Comparison of ENCODE assay signal across 10 mouse cellular contexts in genomic region chr8:100850822-100851437, GRCm38 (mm10).
DNase-seq lines count a peak whose midpoint lies in the region; ATAC-seq and TF ChIP-seq lines count a peak whose summit lies in the region.
"Had no signal": no experiment of that assay in that cellular context is flagged by ENCODE, and none has a peak within 500 bp of the region (broad histone marks: within the 10 kb centered on the region; RNA-seq: fewer than 3 reads in every experiment).

No protein-coding gene starts in this region.

- peak; percentile 59 for TF ChIP-seq CTCF in heart, adult 2 months (IDR thresholded peaks at IDR 0.05)
- peak; percentile 68 for TF ChIP-seq CTCF in cortical plate, adult 2 months (IDR thresholded peaks at IDR 0.05; ENCODE audit: extremely low read depth, insufficient read depth, low read length)

- no peaks in the 10 kb centered on the region for H3K4me1 ChIP-seq in heart, adult 2 months (ENCODE audit: control insufficient read depth, insufficient read depth, low read length)
- no peaks in the 10 kb centered on the region for H3K4me1 ChIP-seq in heart, embryonic 12.5 days (replicated peaks)
- no peaks in the 10 kb centered on the region for H3K4me1 ChIP-seq in ES-E14 (ENCODE audit: control insufficient read depth in 2 of 2, insufficient read depth in 2 of 2, low read length in 2 of 2, poor library complexity in 1 of 2)
- H3K4me1 ChIP-seq in cortical plate, adult 2 months (ENCODE audit: control insufficient read depth, insufficient read depth, low read length) = no peaks in the 10 kb centered on the region
- H3K4me1 ChIP-seq in hindbrain, embryonic 12.5 days = no peaks in the 10 kb centered on the region
- H3K4me1 ChIP-seq: limb, embryonic 12.5 days; stomach, embryonic 15.5 days had no signal

- TF ChIP-seq EP300 in heart, adult 2 months (IDR thresholded peaks at IDR 0.05; ENCODE audit: insufficient read depth, low read depth, low read length) = no peak

- no peaks in the 10 kb centered on the region for H3K36me3 ChIP-seq in heart, adult 2 months (ENCODE audit: control insufficient read depth, insufficient read depth, low read length)
- no peaks in the 10 kb centered on the region for H3K36me3 ChIP-seq in heart, embryonic 12.5 days
- no peaks in the 10 kb centered on the region for H3K36me3 ChIP-seq in ES-E14 (ENCODE audit: control insufficient read depth, insufficient read depth, low read length, poor library complexity, severe bottlenecking)
- H3K36me3 ChIP-seq in hindbrain, embryonic 12.5 days = no peaks in the 10 kb centered on the region
- H3K36me3 ChIP-seq: limb, embryonic 12.5 days; stomach, embryonic 15.5 days had no signal

- H3K27me3 ChIP-seq in heart, adult 2 months (ENCODE audit: control insufficient read depth, insufficient read depth, low read length) = no peaks in the 10 kb centered on the region
- no peaks in the 10 kb centered on the region for H3K27me3 ChIP-seq in heart, embryonic 12.5 days (replicated peaks)
- H3K27me3 ChIP-seq in hindbrain, embryonic 12.5 days = no peaks in the 10 kb centered on the region
- H3K27me3 ChIP-seq: limb, embryonic 12.5 days; stomach, embryonic 15.5 days had no signal

- H3K27ac ChIP-seq in heart, adult 2 months = no peak overlapping the region
- H3K27ac ChIP-seq in heart, embryonic 12.5 days (ENCODE audit: poor library complexity, severe bottlenecking) = no peak overlapping the region
- H3K27ac ChIP-seq in ES-E14 (ENCODE audit: insufficient read depth, low read depth, low read length, poor library complexity, severe bottlenecking) = no peak overlapping the region
- H3K27ac ChIP-seq in cortical plate, adult 2 months (ENCODE audit: insufficient read depth, low read length) = no peak overlapping the region
- no peak overlapping the region for H3K27ac ChIP-seq in hindbrain, embryonic 12.5 days
- H3K27ac ChIP-seq: limb, embryonic 12.5 days; stomach, embryonic 15.5 days had no signal

- intact Hi-C loops in heart, adult 2 months (cut with DNase I) = no loop called here
- intact Hi-C loops in left cerebral cortex, postnatal 36 days (cut with DNase I) = no loop called here
- intact Hi-C loops in heart, postnatal 36 days (cut with DNase I) = no loop called here

- H3K79me2 ChIP-seq in heart, adult 2 months (replicated peaks; ENCODE audit: control insufficient read depth, insufficient read depth, low read length) = no peaks in the 10 kb centered on the region

- no peak for TF ChIP-seq POLR2A in heart, adult 2 months (IDR thresholded peaks at IDR 0.05; ENCODE audit: insufficient read depth, low read depth, low read length)
- no peak for TF ChIP-seq POLR2A in cortical plate, adult 2 months (IDR thresholded peaks at IDR 0.05; ENCODE audit: extremely low read depth, insufficient read depth, low read length)

- in situ Hi-C loops in ES-E14 (cut with MboI; ENCODE audit: low sequenced_read_pairs in 2 of 2, unreplicated experiment in 2 of 2) = no loop called here

- no peaks in the 10 kb centered on the region for H3K9me3 ChIP-seq in heart, embryonic 12.5 days (replicated peaks)
- no peaks in the 10 kb centered on the region for H3K9me3 ChIP-seq in ES-E14 (ENCODE audit: control insufficient read depth, insufficient read depth, low read depth, low read length)
- no peaks in the 10 kb centered on the region for H3K9me3 ChIP-seq in hindbrain, embryonic 12.5 days (replicated peaks)
- H3K9me3 ChIP-seq: limb, embryonic 12.5 days; stomach, embryonic 15.5 days had no signal

- WGBS in heart, adult 2 months = 49% methylated on average over 2 of the region's 2 CpGs
- WGBS in heart, embryonic 12.5 days = 41% methylated on average over 2 of the region's 2 CpGs
- WGBS in hindbrain, embryonic 12.5 days = 51% methylated on average over 2 of the region's 2 CpGs

- H3K4me3 ChIP-seq in heart, adult 2 months = no peak overlapping the region
- no peak overlapping the region for H3K4me3 ChIP-seq in heart, embryonic 12.5 days
- H3K4me3 ChIP-seq in ES-E14 (ENCODE audit: insufficient read depth in 1 of 2, low read depth in 1 of 2, low read length in 2 of 2, poor library complexity in 1 of 2, severe bottlenecking in 1 of 2) = no peak overlapping the region
- no peak overlapping the region for H3K4me3 ChIP-seq in cortical plate, adult 2 months (ENCODE audit: insufficient read depth, low read length)
- H3K4me3 ChIP-seq in hindbrain, embryonic 12.5 days = no peak overlapping the region
- H3K4me3 ChIP-seq: limb, embryonic 12.5 days; stomach, embryonic 15.5 days had no signal

- no peak overlapping the region for H3K9ac ChIP-seq in heart, adult 2 months (ENCODE audit: low read depth, low read length)
- H3K9ac ChIP-seq in heart, embryonic 12.5 days = no peak overlapping the region
- H3K9ac ChIP-seq in ES-E14 (ENCODE audit: insufficient read depth, low read depth, low read length, poor library complexity, severe bottlenecking) = no peak overlapping the region
- H3K9ac ChIP-seq in hindbrain, embryonic 12.5 days = no peak overlapping the region
- H3K9ac ChIP-seq: limb, embryonic 12.5 days; stomach, embryonic 15.5 days had no signal

- H3K4me2 ChIP-seq in heart, embryonic 12.5 days = no peak overlapping the region
- H3K4me2 ChIP-seq in hindbrain, embryonic 12.5 days (replicated peaks) = no peak overlapping the region
- H3K4me2 ChIP-seq: limb, embryonic 12.5 days; stomach, embryonic 15.5 days had no signal

- DNase-seq in heart, adult 2 months = no peak
- DNase-seq in ES-E14 (ENCODE audit: low read depth, low spot score) = peak; percentile 49
- DNase-seq in left cerebral cortex, postnatal 36 days (ENCODE audit: low spot score in 2 of 2) = peak; percentile 34 to 59
- DNase-seq in retina, embryonic 14.5 days (ENCODE audit: low spot score) = peak; percentile 82
- no peak for DNase-seq in heart, postnatal 36 days

- ATAC-seq in heart, embryonic 12.5 days (ENCODE audit: insufficient number of reproducible peaks, low FRiP score) = no peak
- ATAC-seq in hindbrain, embryonic 12.5 days (ENCODE audit: low FRiP score) = peak; percentile 60; the same call in 1 of the 2 replicates

TF ChIP-seq in ES-E14, 5 proteins besides CTCF, POLR2A, EP300 and RAD21:
- TF ChIP-seq CHD2 (IDR thresholded peaks at IDR 0.05; ENCODE audit: low read depth, low read length) = no peak
- TF ChIP-seq MAFK (IDR thresholded peaks at IDR 0.05; ENCODE audit: insufficient read depth, low read depth, low read length) = no peak
- peak; percentile 74; the same call in 1 of the 2 replicates for TF ChIP-seq ZC3H11A (IDR thresholded peaks at IDR 0.05; ENCODE audit: borderline replicate concordance, low read depth, low read length)

Comparison
In these comparisons a context has a peak if more than half of its experiments do, and no peak if none do; other contexts are left out.
1. DNase-seq: peak in ES-E14 (single experiment), left cerebral cortex, postnatal 36 days (2 of 2) and retina, embryonic 14.5 days (single experiment); none in heart, adult 2 months (0 of 2) and heart, postnatal 36 days (0 of 2).